Mouse (Mus musculus) thymus, postnatal 25 days (tissue): ENCODE results near the gene Atp8b5.

ENCODE experiments used
- DNase-seq: peaks from one replicate; pipeline ENCODE4 v3.0.0; 2022

Atp8b5 gene

GRCm38 (mm10) chr4:43327118-43327517 lies 60.2 kb downstream of the Atp8b5 start:
- DNase-seq, result no peak

GRCm38 (mm10) chr4:43334771-43335170 lies 67.8 kb downstream of the Atp8b5 start:
- no peak for DNase-seq

- DNase-seq, result no peak
Measured at GRCm38 (mm10) chr4:43336176-43336575, 69.2 kb downstream of the Atp8b5 start.

GRCm38 (mm10) chr4:43340096-43340804 lies 73.3 kb downstream of the Atp8b5 start:
- DNase-seq, result no peak

GRCm38 (mm10) chr4:43341276-43341891 lies 74.4 kb downstream of the Atp8b5 start:
- DNase-seq, result no peak

- no peak for DNase-seq
Measured at GRCm38 (mm10) chr4:43342443-43342842, 75.5 kb downstream of the Atp8b5 start.

GRCm38 (mm10) chr4:43344932-43345331 lies 78.0 kb downstream of the Atp8b5 start:
- no peak for DNase-seq

GRCm38 (mm10) chr4:43349206-43349605 lies 82.2 kb downstream of the Atp8b5 start:
- DNase-seq, result no peak

GRCm38 (mm10) chr4:43350038-43350560 lies 83.1 kb downstream of the Atp8b5 start:
- DNase-seq, result no peak

GRCm38 (mm10) chr4:43353662-43354061 lies 86.7 kb downstream of the Atp8b5 start:
- no peak for DNase-seq

GRCm38 (mm10) chr4:43364914-43365560 lies 98.1 kb downstream of the Atp8b5 start:
- no peak for DNase-seq

GRCm38 (mm10) chr4:43367295-43367694 lies 100.3 kb downstream of the Atp8b5 start:
- no peak for DNase-seq

- no peak for DNase-seq
Measured at GRCm38 (mm10) chr4:43367787-43368186, 100.8 kb downstream of the Atp8b5 start.

- no peak for DNase-seq
Measured at GRCm38 (mm10) chr4:43371406-43371805, 104.4 kb downstream of the Atp8b5 start.

- DNase-seq, result no peak
Measured at GRCm38 (mm10) chr4:43372155-43372554, 105.2 kb downstream of the Atp8b5 start.

GRCm38 (mm10) chr4:43374266-43374665 lies 107.3 kb downstream of the Atp8b5 start:
- no peak for DNase-seq

GRCm38 (mm10) chr4:43379601-43380000 lies 112.6 kb downstream of the Atp8b5 start:
- DNase-seq, result no peak

GRCm38 (mm10) chr4:43380951-43381350 lies 114.0 kb downstream of the Atp8b5 start:
- no peak for DNase-seq

- DNase-seq, result peak; percentile 73
Measured at GRCm38 (mm10) chr4:43381408-43382154, 114.6 kb downstream of the Atp8b5 start, which contains the start of gene Rusc2. Rusc2 (plus strand) TSS chr4:43381979.

- no peak for DNase-seq
Measured at GRCm38 (mm10) chr4:43382155-43383020, 115.4 kb downstream of the Atp8b5 start.

GRCm38 (mm10) chr4:43383246-43384082 lies 116.5 kb downstream of the Atp8b5 start:
- DNase-seq, result no peak
